Mouse (Mus musculus) lung, embryonic 14.5 days (tissue): ENCODE data around the gene Coro2a. TPM values are rescaled to one million over a fixed set of nuclear protein-coding genes. Genes with fewer than 3 reads are reported as not detected.

ENCODE experiments used
- ATAC-seq: fragments of 200-750 bp; cut with Nextera tagmentation; 2 replicates; pipeline ENCODE4 v1.8.0; 2017; ENCODE audit warnings: mild to moderate bottlenecking, moderate TSS enrichment, moderate library complexity; ENCODE audit not compliant: insufficient read depth
- DNase-seq: peaks from one replicate; pipeline ENCODE4 v3.0.0-alpha.2; 2015
- H3K27ac ChIP-seq: fragments of 300-500 bp; sonication (generic); 2 replicates; pipeline ENCODE4 v1.5.1; 2014; ENCODE audit warnings: low read depth, mild to moderate bottlenecking, moderate library complexity
- H3K27me3 ChIP-seq: fragments of 300-500 bp; sonication (generic); 2 replicates; pipeline ENCODE4 v1.6.1; 2014; ENCODE audit warnings: low read length, control low read depth; ENCODE audit not compliant: insufficient read depth
- H3K36me3 ChIP-seq: fragments of 300-500 bp; sonication (generic); 2 replicates; pipeline ENCODE4 v1.6.1; 2014; ENCODE audit warnings: control low read depth; ENCODE audit not compliant: insufficient read depth
- H3K4me1 ChIP-seq: fragments of 300-500 bp; sonication (generic); 2 replicates; pipeline ENCODE4 v1.6.1; 2014; ENCODE audit warnings: antibody characterized with exemption, control low read depth; ENCODE audit not compliant: insufficient read depth
- H3K4me2 ChIP-seq: fragments of 300-500 bp; sonication (generic); 2 replicates; pipeline ENCODE4 v1.6.1; 2014; ENCODE audit warnings: mild to moderate bottlenecking
- H3K4me3 ChIP-seq: fragments of 300-500 bp; sonication (generic); 2 replicates; pipeline ENCODE4 v1.5.1; 2014; ENCODE audit warnings: low read depth, low read length
- H3K9ac ChIP-seq: fragments of 300-500 bp; sonication (generic); 2 replicates; pipeline ENCODE4 v1.6.1; 2014
- H3K9me3 ChIP-seq: fragments of 300-500 bp; sonication (generic); 2 replicates; pipeline ENCODE4 v1.6.1; 2016; ENCODE audit warnings: low read depth, low read length, control low read depth
- CTCF ChIP-seq: IDR thresholded peaks from 2 replicates; pipeline ENCODE4 v1.5.1; 2016; ENCODE audit warnings: antibody characterized with exemption, low read depth
- WGBS: fragments of 180-500 bp; shearing (Covaris S2); extraction: QIAGEN DNeasy Blood & Tissue Kit; methylation state at CpG from one replicate; pipeline ENCODE4 v1.1.7; 2014; 5-methylcytosine and 5-hydroxymethylcytosine counted together
- polyA plus RNA-seq: library from polyadenylated mRNA; unstranded; fragments of >200 nt; fragmentation: Nextera tagmentation; extraction: Ambion mirVana; gene quantifications from 2 replicates; pipeline ENCODE4 v1.2.1, GENCODE M21; 2014

Gene Coro2a
- polyA plus RNA-seq, result 2.6 and 3.3 TPM in 2 replicates

GRCm38 (mm10) chr4:46601844-46602423, at the start of gene Coro2a:
TSS of gene Coro2a (minus strand) at chr4:46602202.
- Histone ChIP-seq H3K4me2 (peak within 1 kb of the TSS; percentile 98), H3K4me1 (no peaks in the 10 kb centered on the region), H3K9me3 (no peaks in the 10 kb centered on the region), H3K4me3 (peak within 1 kb of the TSS; percentile 52), H3K27me3 (peaks cover 35% of the 10 kb centered on the region), H3K27ac (no peak within 1 kb of the TSS), H3K9ac (peak within 1 kb of the TSS; percentile 52), H3K36me3 (no peaks in the 10 kb centered on the region)
- DNase-seq (peak; percentile 88), ATAC-seq (peak; percentile 60)
- 2% methylated on average over 53 of the region's 66 CpGs for WGBS
- peak; percentile 95 for TF ChIP-seq CTCF

DNA sequence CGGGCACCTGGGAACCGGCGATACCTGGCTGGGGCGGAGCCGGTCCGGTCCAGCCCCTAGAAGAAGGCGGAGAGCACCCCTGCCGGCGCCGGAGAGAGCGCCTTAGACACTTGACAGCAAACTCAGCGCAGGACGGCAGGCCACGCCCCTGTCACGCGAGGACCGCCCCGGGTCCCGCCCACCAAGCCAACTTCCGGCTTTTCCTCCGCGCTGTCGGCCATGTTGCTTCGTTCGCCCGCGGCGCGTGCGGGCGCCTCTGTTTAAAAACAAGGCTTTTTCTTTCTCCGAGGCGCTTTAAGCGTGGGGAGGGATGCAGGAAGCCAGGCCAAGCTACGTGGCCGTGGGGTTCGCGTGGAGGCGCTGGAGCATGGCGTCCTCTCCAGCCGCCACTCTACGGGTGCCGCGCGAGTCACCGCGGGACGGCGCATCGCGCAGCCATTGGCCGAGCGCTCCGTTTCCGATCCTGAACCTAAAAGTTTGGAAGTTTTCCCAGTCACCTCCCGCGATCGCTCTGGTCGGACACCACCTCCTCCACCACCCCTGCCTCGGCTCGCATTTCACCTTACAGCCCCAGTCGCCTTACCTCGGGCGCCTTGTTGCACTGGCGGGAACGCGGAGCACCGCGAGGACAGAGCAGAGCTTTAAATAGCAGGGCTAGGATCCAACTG, 48.2 kb upstream of the Coro2a start, which contains the start of gene Tbc1d2:
TSS of gene Tbc1d2 (minus strand) at position 124 of the 668 bp plus-strand sequence.
- Histone ChIP-seq H3K9ac (peak within 1 kb of the TSS; percentile 64), H3K4me1 (no peaks in the 10 kb centered on the region), H3K9me3 (no peaks in the 10 kb centered on the region), H3K27me3 (peaks cover 16% of the 10 kb centered on the region; the same call in 1 of the 2 replicates), H3K36me3 (no peaks in the 10 kb centered on the region), H3K4me3 (peak within 1 kb of the TSS; percentile 59), H3K4me2 (peak within 1 kb of the TSS; percentile 78), H3K27ac (peak within 1 kb of the TSS; percentile 81)
- peak; percentile 50 for TF ChIP-seq CTCF
- ATAC-seq (peak; percentile 98), DNase-seq (peak; percentile 97)
- under 1% methylated on average over 69 of the region's 69 CpGs for WGBS

- H3K4me2 ChIP-seq, result peak overlapping the region; percentile 78
- peak overlapping the region; percentile 59 for H3K4me3 ChIP-seq
- no peak overlapping the region for H3K27ac ChIP-seq
- no peaks in the 10 kb centered on the region for H3K4me1 ChIP-seq
- no peak overlapping the region for H3K9ac ChIP-seq
- no peak for TF ChIP-seq CTCF
- peaks cover 16% of the 10 kb centered on the region; the same call in 1 of the 2 replicates for H3K27me3 ChIP-seq
- no peaks in the 10 kb centered on the region for H3K36me3 ChIP-seq
- no peak for DNase-seq
- WGBS, result 22% methylated on average over 4 of the region's 4 CpGs
- no peaks in the 10 kb centered on the region for H3K9me3 ChIP-seq
- no peak for ATAC-seq
These were observed 47.2 kb upstream of the Coro2a start for GRCm38 (mm10) chr4:46649161-46649560.

- peaks cover 1% of the 10 kb centered on the region; the same call in 1 of the 2 replicates for H3K27me3 ChIP-seq
- no peak for DNase-seq
- 80% methylated on average over 8 of the region's 8 CpGs for whole genome bisulfite sequencing
- H3K9me3 ChIP-seq, result no peaks in the 10 kb centered on the region
- H3K9ac ChIP-seq, result no peak overlapping the region
- 0 out of 2 replicates have a peak, but pooled peaks have one; percentile 7 for ATAC-seq
- no peak overlapping the region for H3K4me3 ChIP-seq
- no peak for TF ChIP-seq CTCF
- H3K4me2 ChIP-seq, result no peak overlapping the region
- peak overlapping the region; percentile 69 for H3K27ac ChIP-seq
- no peaks in the 10 kb centered on the region for H3K36me3 ChIP-seq
- H3K4me1 ChIP-seq, result no peaks in the 10 kb centered on the region
These were observed 41.7 kb upstream of the Coro2a start for GRCm38 (mm10) chr4:46643676-46644112.

GRCm38 (mm10) chr4:46642924-46643675, 41.1 kb upstream of the Coro2a start:
- Histone ChIP-seq H3K4me2 (no peak overlapping the region), H3K27ac (peak overlapping the region; percentile 67), H3K9me3 (no peaks in the 10 kb centered on the region), H3K4me3 (no peak overlapping the region), H3K27me3 (no peaks in the 10 kb centered on the region), H3K9ac (no peak overlapping the region), H3K4me1 (no peaks in the 10 kb centered on the region), H3K36me3 (no peaks in the 10 kb centered on the region)
- 53% methylated on average over 8 of the region's 8 CpGs for WGBS
- DNase-seq (peak; percentile 46), ATAC-seq (peak; percentile 66)
- TF ChIP-seq CTCF, result no peak

- no peak overlapping the region for H3K4me2 ChIP-seq
- DNase-seq (no peak), ATAC-seq (no peak)
- no peaks in the 10 kb centered on the region for H3K4me1 ChIP-seq
- H3K4me3 ChIP-seq, result no peak overlapping the region
- no peaks in the 10 kb centered on the region for H3K27me3 ChIP-seq
- WGBS, result 74% methylated on average over 4 of the region's 4 CpGs
- H3K9me3 ChIP-seq, result no peaks in the 10 kb centered on the region
- H3K9ac ChIP-seq, result no peak overlapping the region
- TF ChIP-seq CTCF, result no peak
- H3K27ac ChIP-seq, result no peak overlapping the region
- no peaks in the 10 kb centered on the region for H3K36me3 ChIP-seq
These were observed 39.3 kb upstream of the Coro2a start for GRCm38 (mm10) chr4:46641283-46641682.
